Mouse (Mus musculus) myocyte (in vitro differentiated cells): ENCODE results near the gene Pcf11.
A peak's percentile ranks its signal among the peaks of the same experiment; 100 is the strongest.

Experiments
- CEBPB ChIP-seq: IDR thresholded peaks from 2 replicates; pipeline ENCODE4 v1.6.1; 2011; ENCODE audit warnings: mild to moderate bottlenecking, moderate library complexity; ENCODE audit not compliant: poor library complexity, insufficient read depth, severe bottlenecking
- E2F4 ChIP-seq: IDR thresholded peaks from one replicate; pipeline ENCODE4 v1.6.1; 2011; ENCODE audit warnings: mild to moderate bottlenecking, control low read depth, moderate library complexity; ENCODE audit not compliant: insufficient read depth
- MAX ChIP-seq: IDR thresholded peaks from one replicate; pipeline ENCODE4 v1.6.1; 2011; ENCODE audit warnings: low read depth, mild to moderate bottlenecking, control low read depth
- MYOD1 ChIP-seq, 3 experiments: IDR thresholded peaks; one replicate each; pipeline ENCODE4 v1.6.1; 2011; ENCODE audit warnings: control low read depth in 2 of 3, low read depth in 2 of 3, mild to moderate bottlenecking in 2 of 3, moderate library complexity in 1 of 3; ENCODE audit not compliant: insufficient read length in 2 of 3, control insufficient read depth in 1 of 3
- MYOG ChIP-seq, 3 experiments: IDR thresholded peaks; one replicate each; pipeline ENCODE4 v1.6.1; 2011; ENCODE audit warnings: control low read depth in 2 of 3, low read depth in 2 of 3, mild to moderate bottlenecking in 2 of 3; ENCODE audit not compliant: insufficient read length in 2 of 3, control insufficient read depth in 1 of 3, insufficient read depth in 1 of 3
- POLR2A ChIP-seq: IDR thresholded peaks from one replicate; pipeline ENCODE4 v1.6.1; 2011; ENCODE audit warnings: low read depth, mild to moderate bottlenecking, control low read depth, moderate library complexity; ENCODE audit not compliant: insufficient read length
- POLR2AphosphoS2 ChIP-seq: IDR thresholded peaks from one replicate; pipeline ENCODE4 v1.6.1; 2011; ENCODE audit warnings: low read depth, control low read depth; ENCODE audit not compliant: insufficient read length
- REST ChIP-seq: IDR thresholded peaks from one replicate; pipeline ENCODE4 v1.6.1; 2011; ENCODE audit warnings: mild to moderate bottlenecking, control low read depth, moderate library complexity; ENCODE audit not compliant: insufficient read depth, insufficient read length
- SRF ChIP-seq: IDR thresholded peaks from one replicate; pipeline ENCODE4 v1.6.1; 2011; ENCODE audit warnings: low read depth; ENCODE audit not compliant: control insufficient read depth, insufficient read length
- TCF12 ChIP-seq: IDR thresholded peaks from one replicate; pipeline ENCODE4 v1.6.1; 2011; ENCODE audit warnings: mild to moderate bottlenecking, control low read depth; ENCODE audit not compliant: poor library complexity, insufficient read depth, severe bottlenecking
- TCF3 ChIP-seq: IDR thresholded peaks from one replicate; pipeline ENCODE4 v1.6.1; 2011; ENCODE audit warnings: low read depth, control low read depth; ENCODE audit not compliant: insufficient read length
- USF1 ChIP-seq: IDR thresholded peaks from one replicate; pipeline ENCODE4 v1.6.1; 2011; ENCODE audit warnings: low read depth, mild to moderate bottlenecking, control low read depth, moderate library complexity

- TF ChIP-seq MAX, result no peak
- TF ChIP-seq USF1, result no peak
- peak; percentile 79 for TF ChIP-seq POLR2A
- no peak for TF ChIP-seq TCF3
- peak; percentile 33 to 79 (median 39) for TF ChIP-seq MYOG (IDR thresholded peaks at IDR 0.05; ENCODE audit: control insufficient read depth in 1 of 3, insufficient read depth in 1 of 3, insufficient read length in 2 of 3, low read depth in 2 of 3)
- TF ChIP-seq CEBPB, result peak; percentile 92
- peak in 2 of 3 experiments; percentile 27 to 73 for TF ChIP-seq MYOD1 (IDR thresholded peaks at IDR 0.05; ENCODE audit: control insufficient read depth in 1 of 3, insufficient read length in 2 of 3, low read depth in 2 of 3)
- TF ChIP-seq POLR2AphosphoS2, result peak; percentile 86
- no peak for TF ChIP-seq SRF
- no peak for TF ChIP-seq E2F4
- no peak for TF ChIP-seq REST
- TF ChIP-seq TCF12, result no peak
Measured at GRCm38 (mm10) chr7:92669507-92670471, at the start of gene Pcf11.
